Mouse (Mus musculus) lung, embryonic 15.5 days (tissue): ENCODE results near the gene Atad2b. TPM values are rescaled to one million over a fixed set of nuclear protein-coding genes. Genes with fewer than 3 reads are reported as not detected.
"Not testable (repeated sequence)": the region's sequence is repeated elsewhere in the genome, so short reads cannot be mapped to it uniquely, and the experiment has no call there.

Experiments used
- ATAC-seq: fragments of 200-750 bp; cut with Nextera tagmentation; 2 replicates; pipeline ENCODE4 v1.8.0; 2017; ENCODE audit warnings: moderate number of reproducible peaks, borderline replicate concordance; ENCODE audit not compliant: low FRiP score, low TSS enrichment; ENCODE audit errors: extremely low read depth
- H3K27ac ChIP-seq: fragments of 300-500 bp; sonication (generic); 2 replicates; pipeline ENCODE4 v1.5.1; 2015; ENCODE audit warnings: moderate library complexity, mild to moderate bottlenecking, inconsistent platforms
- H3K27me3 ChIP-seq: fragments of 300-500 bp; sonication (generic); 2 replicates; pipeline ENCODE4 v1.6.1; 2015; ENCODE audit warnings: inconsistent platforms
- H3K36me3 ChIP-seq: fragments of 300-500 bp; sonication (generic); 2 replicates; pipeline ENCODE4 v1.6.1; 2015; ENCODE audit warnings: inconsistent platforms
- H3K4me1 ChIP-seq: fragments of 300-500 bp; sonication (generic); 2 replicates; pipeline ENCODE4 v1.6.1; 2015; ENCODE audit warnings: inconsistent platforms
- H3K4me2 ChIP-seq: fragments of 300-500 bp; sonication (generic); 2 replicates; pipeline ENCODE4 v1.6.1; 2015; ENCODE audit warnings: inconsistent platforms, mild to moderate bottlenecking, moderate library complexity
- H3K4me3 ChIP-seq: fragments of 300-500 bp; sonication (generic); 2 replicates; pipeline ENCODE4 v1.5.1; 2015; ENCODE audit warnings: mild to moderate bottlenecking, inconsistent platforms
- H3K9ac ChIP-seq: fragments of 300-500 bp; sonication (generic); 2 replicates; pipeline ENCODE4 v1.6.1; 2015; ENCODE audit warnings: inconsistent platforms
- H3K9me3 ChIP-seq: fragments of 300-500 bp; sonication (generic); 2 replicates; pipeline ENCODE4 v1.6.1; 2016; ENCODE audit warnings: inconsistent platforms
- WGBS: fragments of 180-500 bp; shearing (Covaris S2); methylation state at CpG from one replicate; pipeline ENCODE4 v1.1.7; 2015; 5-methylcytosine and 5-hydroxymethylcytosine counted together
- polyA plus RNA-seq: library from polyadenylated mRNA; unstranded; fragments of >200 nt; fragmentation: Nextera tagmentation; extraction: Ambion mirVana; gene quantifications from 2 replicates; pipeline ENCODE4 v1.2.1, GENCODE M21; 2015

Gene Atad2b
- polyA plus RNA-seq, 1 experiment from 2014 or later: 9.5 TPM

DNA sequence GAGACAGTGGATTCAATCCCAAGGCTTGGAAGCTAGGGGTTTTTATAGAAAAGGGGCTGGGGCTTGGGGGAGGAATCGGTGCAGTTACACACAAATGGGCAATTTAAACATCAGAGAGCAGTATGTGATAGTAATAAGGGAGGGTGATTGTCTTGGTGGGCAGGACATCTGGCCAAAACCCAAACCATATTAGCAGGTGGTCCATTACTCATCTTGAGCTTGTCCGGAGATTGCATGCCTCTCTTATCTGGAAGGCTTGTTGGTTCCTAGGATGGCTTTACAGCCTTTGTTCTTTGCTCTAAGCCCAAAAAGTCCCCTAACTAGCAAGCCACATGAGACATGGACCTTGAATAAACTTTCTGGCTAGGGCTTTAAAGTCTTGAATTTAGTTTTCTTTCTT lies 91.5 kb downstream of the Atad2b start:
- not testable (repeated sequence) for ATAC-seq, H3K4me3 ChIP-seq, H3K9ac ChIP-seq, H3K4me1 ChIP-seq, H3K4me2 ChIP-seq, H3K9me3 ChIP-seq, H3K27me3 ChIP-seq, H3K27ac ChIP-seq
- peaks cover 18% of the 10 kb centered on the region; the same call in 1 of the 2 replicates for H3K36me3 ChIP-seq
- WGBS: 59% methylated on average over 2 of the region's 2 CpGs

DNA sequence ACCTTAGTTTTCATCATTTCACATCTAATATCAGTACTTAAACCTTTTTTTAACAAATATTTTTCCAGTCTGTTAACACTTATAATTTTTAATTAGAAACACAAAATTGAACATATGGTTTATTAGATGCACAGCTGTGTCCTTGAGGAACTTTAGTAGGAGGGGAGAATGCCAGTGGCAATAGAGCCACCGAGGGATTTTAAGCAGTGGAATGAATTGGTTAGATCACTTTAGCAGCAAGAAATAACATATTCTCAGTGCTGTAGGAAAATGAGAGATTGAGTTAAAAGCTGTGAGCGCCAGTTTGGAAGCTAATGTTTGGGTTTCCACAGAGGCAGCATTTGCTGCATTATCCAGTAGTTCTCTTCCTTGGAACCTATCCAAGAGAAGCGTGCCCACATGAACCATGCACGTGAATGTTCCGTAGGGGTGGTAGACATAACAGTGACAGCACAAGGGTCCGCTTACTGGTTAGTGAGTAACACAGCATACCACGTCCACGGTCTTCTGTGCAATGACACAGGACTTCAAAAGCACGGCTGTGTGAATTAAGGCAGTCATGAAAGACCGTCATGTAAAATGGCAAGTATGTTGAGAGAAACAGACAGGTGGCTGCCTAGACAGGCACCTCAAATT lies 108.2 kb downstream of the Atad2b start:
- no peak overlapping the region for H3K4me2 ChIP-seq
- H3K9me3 ChIP-seq: no peaks in the 10 kb centered on the region
- H3K9ac ChIP-seq: no peak overlapping the region
- H3K36me3 ChIP-seq: peaks cover 29% of the 10 kb centered on the region
- H3K27me3 ChIP-seq: no peaks in the 10 kb centered on the region
- H3K27ac ChIP-seq: no peak overlapping the region
- H3K4me3 ChIP-seq: no peak overlapping the region
- ATAC-seq: no peak
- WGBS: 84% methylated on average over 10 of the region's 10 CpGs
- no peaks in the 10 kb centered on the region for H3K4me1 ChIP-seq

DNA sequence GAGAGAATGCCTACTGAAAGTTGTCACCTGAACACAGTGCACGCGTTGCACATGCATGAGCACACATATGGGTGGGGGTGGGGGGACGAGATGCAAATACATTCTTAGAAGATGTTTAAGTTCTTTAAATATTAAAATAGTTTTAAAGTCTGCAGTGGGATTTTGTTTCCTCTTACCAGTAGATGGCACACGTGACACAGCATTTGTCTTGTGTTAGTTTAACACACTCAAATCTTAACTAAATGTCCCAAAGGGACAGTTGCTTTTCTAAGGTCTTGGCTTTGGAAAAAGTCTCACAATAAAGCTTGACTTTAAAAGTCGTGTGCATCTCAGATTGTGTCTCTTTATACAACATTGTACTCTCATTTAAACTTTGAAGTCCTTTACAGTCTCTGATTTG lies 111.9 kb downstream of the Atad2b start:
- ATAC-seq: no peak
- no peak overlapping the region for H3K4me2 ChIP-seq
- H3K36me3 ChIP-seq: peaks cover 50% of the 10 kb centered on the region
- H3K27ac ChIP-seq: no peak overlapping the region
- H3K27me3 ChIP-seq: no peaks in the 10 kb centered on the region
- H3K4me1 ChIP-seq: no peaks in the 10 kb centered on the region
- H3K9me3 ChIP-seq: no peaks in the 10 kb centered on the region
- H3K4me3 ChIP-seq: no peak overlapping the region
- H3K9ac ChIP-seq: no peak overlapping the region
- WGBS: 78% methylated on average over 5 of the region's 5 CpGs

DNA sequence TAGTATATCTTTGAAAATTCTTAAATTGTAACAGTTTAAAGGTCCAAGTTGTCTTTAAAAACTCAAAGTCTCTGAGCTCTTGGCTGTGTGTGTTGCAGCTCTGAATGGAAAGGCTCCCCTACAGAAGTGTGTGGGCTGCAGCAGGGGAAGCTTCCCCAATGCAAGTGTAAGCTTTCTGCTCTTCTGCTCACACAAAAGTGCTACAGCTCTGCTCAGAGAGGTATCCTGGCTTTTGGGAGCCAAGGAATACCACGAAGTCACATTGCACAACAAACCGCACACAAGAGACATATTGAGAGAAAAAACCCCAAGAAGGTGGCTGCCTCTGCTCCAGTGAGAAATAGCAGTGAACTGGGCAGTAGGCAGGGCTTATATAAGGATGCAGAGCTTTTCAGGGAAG lies 120.9 kb downstream of the Atad2b start:
- no peak overlapping the region for H3K4me2 ChIP-seq

DNA sequence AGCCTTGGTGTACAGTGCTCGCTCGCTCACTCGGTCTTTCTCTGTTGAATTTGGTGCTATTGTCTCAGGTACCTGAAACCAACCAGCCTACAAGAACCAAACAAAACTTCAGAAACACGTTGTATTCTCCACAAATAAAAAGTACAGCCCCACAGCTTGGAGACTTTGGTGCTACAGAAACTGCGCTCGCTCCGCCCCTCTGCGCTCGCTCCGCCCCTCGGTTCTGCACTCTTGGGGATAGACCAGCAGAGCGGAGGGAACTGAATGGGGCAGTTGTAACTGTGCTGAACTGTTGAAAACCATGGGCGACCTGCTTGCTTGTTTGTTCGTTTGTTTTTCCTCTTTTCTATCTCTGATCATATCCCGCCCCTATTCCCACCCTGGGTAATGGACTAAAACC lies 127.0 kb downstream of the Atad2b start:
- Histone ChIP-seq H3K9me3 (no peaks in the 10 kb centered on the region), H3K4me2 (no peak overlapping the region), H3K9ac (no peak overlapping the region), H3K4me1 (no peaks in the 10 kb centered on the region), H3K4me3 (no peak overlapping the region), H3K27me3 (no peaks in the 10 kb centered on the region), H3K27ac (no peak overlapping the region), H3K36me3 (peaks cover 14% of the 10 kb centered on the region)
- no peak for ATAC-seq
- WGBS: 88% methylated on average over 15 of the region's 15 CpGs

More for the DNA sequence above, 120.9 kb downstream of the Atad2b start:
- WGBS: 95% methylated on average over 2 of the region's 2 CpGs
- Histone ChIP-seq H3K27me3 (no peaks in the 10 kb centered on the region), H3K9ac (no peak overlapping the region), H3K4me1 (no peaks in the 10 kb centered on the region), H3K36me3 (peaks cover 49% of the 10 kb centered on the region), H3K27ac (no peak overlapping the region), H3K4me3 (no peak overlapping the region), H3K9me3 (no peaks in the 10 kb centered on the region)
- no peak for ATAC-seq

DNA sequence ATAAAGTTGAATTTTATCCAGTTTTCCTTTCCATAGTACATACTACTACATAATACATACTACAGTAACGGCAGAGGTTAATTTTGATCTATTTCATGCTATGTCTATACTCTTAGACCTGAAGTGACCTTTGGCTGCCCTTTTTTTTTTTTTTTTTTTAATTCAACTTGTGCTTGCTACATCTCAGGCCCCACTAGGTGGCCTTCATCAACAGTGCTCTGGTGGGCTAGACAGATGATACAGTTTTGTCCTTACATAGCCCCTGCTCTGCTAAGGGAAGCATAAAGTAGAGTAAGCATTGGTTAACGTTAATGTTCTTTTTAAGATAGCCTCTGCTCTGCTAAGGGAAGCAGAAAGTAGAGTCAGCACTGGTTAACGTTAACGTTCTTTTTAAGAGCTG lies 131.0 kb downstream of the Atad2b start:
- Histone ChIP-seq H3K4me1 (no peaks in the 10 kb centered on the region), H3K36me3 (peaks cover 6% of the 10 kb centered on the region), H3K27me3 (no peaks in the 10 kb centered on the region), H3K4me3 (no peak overlapping the region), H3K27ac (no peak overlapping the region), H3K9ac (no peak overlapping the region), H3K9me3 (peaks cover 17% of the 10 kb centered on the region), H3K4me2 (no peak overlapping the region)
- no peak for ATAC-seq
- WGBS: 94% methylated on average over 4 of the region's 4 CpGs

DNA sequence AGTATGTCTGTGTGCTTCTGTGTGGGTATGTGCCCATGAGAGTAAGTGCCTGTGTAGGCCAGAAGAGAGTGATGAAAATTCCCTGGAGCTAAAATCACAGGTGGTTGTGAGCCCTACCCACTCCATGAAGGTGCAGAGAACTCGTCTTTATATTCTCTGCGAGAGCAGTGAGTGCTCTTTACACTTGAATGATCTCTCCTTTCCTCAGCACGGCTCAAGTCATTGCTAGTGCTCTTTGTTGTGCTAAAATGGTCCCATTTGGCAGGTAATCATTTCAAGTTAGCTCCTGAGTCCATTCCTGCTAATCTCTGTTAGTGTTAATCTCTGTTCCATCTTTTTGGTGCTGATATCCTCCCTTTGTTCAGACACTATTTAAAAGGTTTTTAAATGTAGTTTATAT lies 150.4 kb downstream of the Atad2b start:
- Histone ChIP-seq H3K27ac (no peak overlapping the region), H3K27me3 (no peaks in the 10 kb centered on the region), H3K36me3 (no peaks in the 10 kb centered on the region), H3K9ac (no peak overlapping the region), H3K4me3 (no peak overlapping the region), H3K9me3 (no peaks in the 10 kb centered on the region), H3K4me1 (no peaks in the 10 kb centered on the region), H3K4me2 (no peak overlapping the region)
- ATAC-seq: no peak
- WGBS: 52% methylated on average over 3 of the region's 3 CpGs

DNA sequence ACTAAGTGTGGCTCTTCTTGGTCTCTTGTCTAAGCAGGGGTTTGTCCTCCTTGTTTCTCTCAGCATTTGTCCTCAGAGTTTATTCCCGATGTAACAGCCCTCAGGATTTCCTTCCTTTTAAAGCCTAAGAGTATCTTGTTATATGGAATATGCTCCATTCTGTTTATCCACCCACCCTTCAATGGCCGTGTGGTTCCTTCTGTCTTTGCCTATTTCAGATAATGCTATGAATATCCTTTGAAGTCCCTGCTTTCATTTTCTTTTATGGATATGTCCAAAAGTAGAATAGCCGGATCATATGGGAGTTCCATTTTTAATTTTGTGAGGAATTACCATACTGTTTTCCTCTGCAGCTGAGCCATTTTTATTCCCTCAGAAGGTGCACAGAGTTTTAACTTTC lies 153.0 kb downstream of the Atad2b start:
- ATAC-seq: no peak
- Histone ChIP-seq H3K4me2 (no peak overlapping the region), H3K27me3 (no peaks in the 10 kb centered on the region), H3K27ac (no peak overlapping the region), H3K9me3 (no peaks in the 10 kb centered on the region), H3K36me3 (no peaks in the 10 kb centered on the region), H3K4me3 (no peak overlapping the region), H3K9ac (no peak overlapping the region), H3K4me1 (no peaks in the 10 kb centered on the region)
- WGBS: 72% methylated on average over 3 of the region's 3 CpGs

DNA sequence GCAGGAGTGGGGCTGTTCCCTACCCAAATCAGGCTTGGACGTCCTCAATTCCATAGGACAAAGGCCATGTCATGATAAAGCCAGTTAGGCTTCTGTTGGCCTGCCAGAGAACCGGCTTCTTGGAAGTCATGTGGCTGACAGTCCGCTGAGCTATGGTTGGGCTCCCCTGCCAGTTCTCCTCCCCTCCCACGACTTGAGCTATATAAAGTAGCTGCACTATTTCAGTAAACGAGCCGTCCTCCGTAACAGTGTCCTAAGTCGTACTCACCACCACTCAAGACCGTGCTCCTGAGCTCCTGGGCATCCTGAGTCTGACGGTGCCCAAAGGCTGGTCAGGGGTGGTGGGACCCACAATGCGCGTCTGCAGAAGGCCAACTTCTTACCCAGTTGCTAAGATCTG lies 156.0 kb downstream of the Atad2b start:
- H3K4me2 ChIP-seq: no peak overlapping the region
- no peak for ATAC-seq
- H3K27me3 ChIP-seq: no peaks in the 10 kb centered on the region
- no peaks in the 10 kb centered on the region for H3K4me1 ChIP-seq
- H3K9ac ChIP-seq: no peak overlapping the region
- no peak overlapping the region for H3K4me3 ChIP-seq
- no peaks in the 10 kb centered on the region for H3K36me3 ChIP-seq
- no peaks in the 10 kb centered on the region for H3K9me3 ChIP-seq
- no peak overlapping the region for H3K27ac ChIP-seq
- WGBS: 78% methylated on average over 12 of the region's 12 CpGs

DNA sequence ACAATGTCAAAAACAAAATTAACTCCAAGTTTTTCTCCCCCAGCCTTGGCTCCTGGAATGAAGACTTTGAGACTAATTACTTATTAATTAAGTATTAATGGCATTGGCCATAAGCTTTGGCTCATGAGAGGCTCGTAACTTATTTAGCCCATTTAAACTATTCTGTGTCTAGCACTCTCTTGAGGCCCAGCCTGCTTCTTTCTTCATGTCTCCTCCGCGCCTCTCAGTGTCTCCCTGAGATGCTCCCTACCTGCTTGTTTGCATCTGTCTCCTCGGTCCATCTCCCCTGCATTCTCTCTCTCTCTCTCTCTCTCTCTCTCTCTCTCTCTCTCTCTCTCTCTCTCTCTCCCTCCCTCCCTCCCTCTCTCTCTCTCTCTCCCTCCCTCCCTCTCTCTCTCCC lies 164.3 kb downstream of the Atad2b start:
- no peak for ATAC-seq
- Histone ChIP-seq H3K27ac (no peak overlapping the region), H3K36me3 (no peaks in the 10 kb centered on the region), H3K27me3 (no peaks in the 10 kb centered on the region), H3K4me2 (no peak overlapping the region), H3K4me1 (no peaks in the 10 kb centered on the region), H3K9ac (no peak overlapping the region), H3K4me3 (no peak overlapping the region), H3K9me3 (no peaks in the 10 kb centered on the region)
- 88% methylated on average over 4 of the region's 4 CpGs for WGBS

DNA sequence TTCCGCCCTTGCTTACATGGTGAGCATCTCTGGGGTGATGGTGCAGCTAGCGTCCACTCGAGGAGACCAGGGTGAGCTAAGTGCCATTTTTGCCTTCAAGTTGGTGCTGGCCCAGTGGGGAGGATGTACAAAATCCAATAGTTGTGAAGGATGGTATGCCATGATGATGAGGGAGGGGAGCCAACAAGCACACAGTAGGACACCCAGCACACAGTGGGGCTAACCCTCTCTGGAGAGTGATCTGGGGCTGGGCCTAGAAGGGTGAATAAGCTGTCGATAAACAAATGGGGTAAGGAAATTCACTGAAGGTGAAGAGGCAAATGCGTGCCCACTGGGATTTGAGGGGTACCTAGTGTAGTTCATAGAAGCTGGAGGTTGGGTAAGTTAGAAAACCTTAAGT lies 167.6 kb downstream of the Atad2b start:
- H3K4me3 ChIP-seq: no peak overlapping the region
- no peak overlapping the region for H3K9ac ChIP-seq
- H3K27me3 ChIP-seq: no peaks in the 10 kb centered on the region
- H3K27ac ChIP-seq: no peak overlapping the region
- no peaks in the 10 kb centered on the region for H3K36me3 ChIP-seq
- peaks cover 13% of the 10 kb centered on the region for H3K4me1 ChIP-seq
- 92% methylated on average over 5 of the region's 5 CpGs for WGBS
- H3K9me3 ChIP-seq: no peaks in the 10 kb centered on the region
- no peak overlapping the region for H3K4me2 ChIP-seq
- ATAC-seq: no peak

DNA sequence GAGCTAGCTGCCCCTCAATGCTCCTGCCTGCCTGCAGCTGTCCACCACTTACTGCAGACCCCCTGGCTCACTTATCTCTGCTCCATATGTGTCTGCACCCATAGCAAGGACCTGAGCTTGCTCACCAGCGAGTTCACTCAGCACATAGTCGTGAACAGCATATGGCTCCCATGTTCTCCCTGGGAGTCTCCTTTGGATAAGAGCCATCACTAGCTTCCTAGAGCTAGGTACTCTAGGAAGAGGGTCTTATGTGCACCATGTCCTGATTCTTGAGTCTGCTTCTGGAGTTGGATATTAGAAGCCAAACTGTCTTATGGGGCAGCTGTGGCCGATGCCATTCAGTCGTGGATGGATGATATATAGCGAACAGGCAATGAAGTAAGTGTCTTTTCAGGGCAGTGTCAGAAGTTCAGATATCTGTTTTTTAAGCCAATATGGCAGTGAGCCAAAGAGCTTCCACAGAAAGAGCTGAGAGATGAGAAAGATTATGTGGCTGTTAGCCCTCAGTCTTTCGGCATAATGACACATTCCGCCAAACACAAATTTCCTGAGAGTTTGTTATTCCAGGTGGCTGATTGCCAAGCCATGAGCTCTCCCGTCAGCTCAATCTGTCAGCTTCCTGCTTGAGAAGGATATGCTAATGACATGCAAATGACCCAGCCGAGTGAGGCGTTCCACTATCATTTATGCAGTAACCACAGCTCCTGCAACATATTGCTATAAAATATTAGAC lies 170.8 kb downstream of the Atad2b start:
- no peaks in the 10 kb centered on the region for H3K9me3 ChIP-seq

More for the DNA sequence above, 170.8 kb downstream of the Atad2b start:
- Histone ChIP-seq H3K4me3 (no peak overlapping the region), H3K27ac (no peak overlapping the region), H3K4me2 (peak overlapping the region; percentile 12), H3K36me3 (no peaks in the 10 kb centered on the region), H3K27me3 (no peaks in the 10 kb centered on the region; the same call in 1 of the 2 replicates), H3K9ac (no peak overlapping the region), H3K4me1 (peaks cover 13% of the 10 kb centered on the region)
- 21% methylated on average over 10 of the region's 10 CpGs for WGBS
- peak; percentile 68; the same call in 1 of the 2 replicates for ATAC-seq
